ENCODE assay signal across 9 mouse cellular contexts in genomic region chr1:135132893-135133369, GRCm38 (mm10). TPM values are rescaled to one million over a fixed set of nuclear protein-coding genes. Genes with fewer than 3 reads are reported as not detected.
A peak's percentile ranks its signal among the peaks of the same experiment; 100 is the strongest.
DNase-seq lines count a peak whose midpoint lies in the region; ATAC-seq and TF ChIP-seq lines count a peak whose summit lies in the region.
"Had no signal": no experiment of that assay in that cellular context is flagged by ENCODE, and none has a peak within 500 bp of the region (broad histone marks: within the 10 kb centered on the region; RNA-seq: fewer than 3 reads in every experiment).

No protein-coding gene starts in this region.

- in situ Hi-C loops in CH12.LX (cut with MboI; ENCODE audit: low pct_ligation_motif_present, low pct_unique_long_range_greater_than_20kb, low sequenced_read_pairs) = no loop called here

- ATAC-seq in heart, embryonic 11.5 days (replicated peaks; ENCODE audit: insufficient number of reproducible peaks, low FRiP score, low TSS enrichment) = no peak
- ATAC-seq in limb, embryonic 12.5 days (ENCODE audit: insufficient number of reproducible peaks, insufficient read depth, low FRiP score, low TSS enrichment, low read depth) = peak; percentile 39; the same call in 1 of the 2 replicates
- no peak for ATAC-seq in forebrain, embryonic 14.5 days

- TF ChIP-seq CTCF in CH12.LX (conservative IDR thresholded peaks at IDR 0.05 in 1 of 2, IDR thresholded peaks at IDR 0.05 in 1 of 2; ENCODE audit: low read depth in 2 of 2, low read length in 2 of 2) = peak in 1 of 2 experiments; percentile 14; a peak in 1 of 4 replicates

- H3K9ac ChIP-seq in heart, embryonic 11.5 days (ENCODE audit: low read depth, low read length) = 0 out of 2 replicates have a peak overlapping the region, but pooled peaks have one; percentile 22
- H3K9ac ChIP-seq in CH12.LX (ENCODE audit: insufficient read depth, low read depth) = peak overlapping the region; percentile 94
- H3K9ac ChIP-seq in limb, embryonic 12.5 days (replicated peaks) = no peak overlapping the region
- H3K9ac ChIP-seq in forebrain, embryonic 14.5 days (ENCODE audit: low read length) = no peak overlapping the region

- no peak overlapping the region for H3K4me3 ChIP-seq in heart, embryonic 11.5 days (ENCODE audit: low read depth, low read length)
- H3K4me3 ChIP-seq in CH12.LX (replicated peaks in 1 of 3; ENCODE audit: low read depth in 2 of 3, low read length in 2 of 3, poor library complexity in 1 of 3) = peak overlapping the region; percentile 65 to 75 (median 69)
- H3K4me3 ChIP-seq in limb, embryonic 12.5 days (replicated peaks) = no peak overlapping the region
- H3K4me3 ChIP-seq in forebrain, embryonic 14.5 days (ENCODE audit: low read depth, low read length) = no peak overlapping the region

- TF ChIP-seq EP300 in CH12.LX (IDR thresholded peaks at IDR 0.05; ENCODE audit: low read length) = peak; percentile 61

- peak; percentile 68 for TF ChIP-seq POLR2A in CH12.LX (IDR thresholded peaks at IDR 0.05; ENCODE audit: low read depth, low read length)

- H3K27me3 ChIP-seq in heart, embryonic 11.5 days (ENCODE audit: control insufficient read depth, insufficient read depth, low read length) = peaks cover 22% of the 10 kb centered on the region
- no peaks in the 10 kb centered on the region for H3K27me3 ChIP-seq in CH12.LX (replicated peaks)
- peaks cover 24% of the 10 kb centered on the region for H3K27me3 ChIP-seq in limb, embryonic 12.5 days
- no peaks in the 10 kb centered on the region for H3K27me3 ChIP-seq in forebrain, embryonic 14.5 days (replicated peaks; ENCODE audit: control insufficient read depth, insufficient read depth, low read length)

- no peak for TF ChIP-seq RAD21 in CH12.LX (IDR thresholded peaks at IDR 0.05; ENCODE audit: low read depth, low read length)

- H3K4me1 ChIP-seq in heart, embryonic 11.5 days (ENCODE audit: control insufficient read depth, insufficient read depth, low read length) = peaks cover 18% of the 10 kb centered on the region
- peaks cover 19 to 72% of the 10 kb centered on the region in 2 experiments for H3K4me1 ChIP-seq in CH12.LX (ENCODE audit: control insufficient read depth in 1 of 2, insufficient read depth in 2 of 2)
- H3K4me1 ChIP-seq in limb, embryonic 12.5 days (replicated peaks) = peaks cover 18% of the 10 kb centered on the region
- H3K4me1 ChIP-seq in forebrain, embryonic 14.5 days (ENCODE audit: control insufficient read depth, insufficient read depth, low read length) = no peaks in the 10 kb centered on the region

- H3K27ac ChIP-seq in heart, embryonic 11.5 days (ENCODE audit: low read depth, low read length) = no peak overlapping the region
- H3K27ac ChIP-seq in CH12.LX (ENCODE audit: insufficient read depth, low read depth) = peak overlapping the region; percentile 96
- no peak overlapping the region for H3K27ac ChIP-seq in limb, embryonic 12.5 days
- no peak overlapping the region for H3K27ac ChIP-seq in forebrain, embryonic 14.5 days (ENCODE audit: low read depth, low read length)

- dilution Hi-C loops in CH12.LX (cut with MboI; ENCODE audit: extremely low pct_ligation_motif_present, extremely low pct_unique_long_range_greater_than_20kb, low sequenced_read_pairs) = no loop called here

- no peaks in the 10 kb centered on the region for H3K9me3 ChIP-seq in heart, embryonic 11.5 days (replicated peaks; ENCODE audit: control insufficient read depth, low read length)
- H3K9me3 ChIP-seq in CH12.LX (replicated peaks; ENCODE audit: low read length) = no peaks in the 10 kb centered on the region
- no peaks in the 10 kb centered on the region for H3K9me3 ChIP-seq in limb, embryonic 12.5 days
- H3K9me3 ChIP-seq in forebrain, embryonic 14.5 days (replicated peaks; ENCODE audit: control insufficient read depth, low read length) = no peaks in the 10 kb centered on the region

- H3K4me2 ChIP-seq in heart, embryonic 11.5 days = no peak overlapping the region
- peak overlapping the region; percentile 88 for H3K4me2 ChIP-seq in CH12.LX (ENCODE audit: insufficient read depth, low read depth, poor library complexity, severe bottlenecking)
- no peak overlapping the region for H3K4me2 ChIP-seq in limb, embryonic 12.5 days
- no peak overlapping the region for H3K4me2 ChIP-seq in forebrain, embryonic 14.5 days (ENCODE audit: low read length)

- no peak for DNase-seq in heart, adult 9 months (ENCODE audit: low spot score in 2 of 2)
- DNase-seq in CH12.LX (ENCODE audit: extremely low read depth) (peak; percentile 91), adipocyte (ENCODE audit: low spot score) (no peak)
- DNase-seq in spleen, adult 18-20 months = peak; percentile 56 to 61
- DNase-seq in forebrain, embryonic 14.5 days (ENCODE audit: low spot score) = no peak
- no peak for DNase-seq in kidney, postnatal 14 days

- peaks cover 15% of the 10 kb centered on the region for H3K79me2 ChIP-seq in CH12.LX (replicated peaks; ENCODE audit: control insufficient read depth, extremely low read depth, insufficient read depth, poor library complexity, severe bottlenecking)

- no peaks in the 10 kb centered on the region for H3K36me3 ChIP-seq in heart, embryonic 11.5 days (ENCODE audit: control insufficient read depth, insufficient read depth, low read length)
- peaks cover 29 to 38% of the 10 kb centered on the region in 2 experiments for H3K36me3 ChIP-seq in CH12.LX (replicated peaks in 1 of 2; ENCODE audit: control insufficient read depth in 1 of 2, insufficient read depth in 1 of 2, low read length in 1 of 2)
- H3K36me3 ChIP-seq in limb, embryonic 12.5 days = no peaks in the 10 kb centered on the region
- H3K36me3 ChIP-seq in forebrain, embryonic 14.5 days (ENCODE audit: control insufficient read depth, insufficient read depth, low read length) = no peaks in the 10 kb centered on the region

- WGBS in heart, embryonic 11.5 days (ENCODE audit: insufficient replicate concordance) = 62% methylated on average over 9 of the region's 9 CpGs
- WGBS in limb, embryonic 12.5 days = 73% methylated on average over 9 of the region's 9 CpGs
- 82% methylated on average over 9 of the region's 9 CpGs for WGBS in forebrain, embryonic 14.5 days

TF ChIP-seq in CH12.LX, 34 proteins besides CTCF, POLR2A, EP300 and RAD21 (continues in another document):
- TF ChIP-seq KAT2A (IDR thresholded peaks at IDR 0.05; ENCODE audit: insufficient replicate concordance, low read length) (peak; percentile 55; the same call in 1 of the 2 replicates), BHLHE40 (IDR thresholded peaks at IDR 0.05; ENCODE audit: low read depth, low read length) (peak; percentile 59; the same call in 1 of the 2 replicates), UBTF (IDR thresholded peaks at IDR 0.05; ENCODE audit: low read depth, low read length) (no peak), MAFK (IDR thresholded peaks at IDR 0.05; ENCODE audit: insufficient replicate concordance, low read length) (no peak), USF1 (IDR thresholded peaks at IDR 0.05; ENCODE audit: low read depth, low read length) (no peak), ELF1 (IDR thresholded peaks at IDR 0.05; ENCODE audit: low read depth, low read length) (peak; percentile 69; the same call in 1 of the 2 replicates), MEF2A (IDR thresholded peaks at IDR 0.05; ENCODE audit: borderline replicate concordance, low read depth, low read length) (peak; percentile 17; the same call in 1 of the 2 replicates), MAX (IDR thresholded peaks at IDR 0.05; ENCODE audit: low read length) (peak; percentile 87), ZC3H11A (IDR thresholded peaks at IDR 0.05; ENCODE audit: low read depth, low read length) (no peak), SMC3 (IDR thresholded peaks at IDR 0.05; ENCODE audit: low read depth, low read length) (no peak), JUN (IDR thresholded peaks at IDR 0.05; ENCODE audit: insufficient read depth, low read depth, low read length) (peak; percentile 4; the same call in 1 of the 2 replicates), CHD2 (IDR thresholded peaks at IDR 0.05; ENCODE audit: low read length) (peak; percentile 94), RCOR1 (conservative IDR thresholded peaks at IDR 0.05; ENCODE audit: low read depth, low read length) (peak; percentile 68; the same call in 1 of the 2 replicates), MXI1 (IDR thresholded peaks at IDR 0.05; ENCODE audit: low read depth, low read length) (peak; percentile 69; the same call in 1 of the 2 replicates), ZKSCAN1 (IDR thresholded peaks at IDR 0.05; ENCODE audit: borderline replicate concordance, low read depth, low read length) (no peak), E2F4 (IDR thresholded peaks at IDR 0.05; ENCODE audit: insufficient replicate concordance, low read depth, low read length) (peak; percentile 77; the same call in 1 of the 2 replicates)

RNA-seq across cellular contexts. Expression of gene Ptpn7, which starts 0.4 kb away (rescaled TPM):
- polyA plus RNA-seq in heart, embryonic 11.5 days (2014; fragmentation: Nextera tagmentation; extraction: Ambion mirVana) = 1.2 and 2.0 TPM in 2 replicates
- total RNA-seq in CH12.LX (2012; rRNA removed) = 61.4 and 69.7 TPM in 2 replicates
- total RNA-seq in CH12.LX (2014; rRNA removed) = 77.5 and 81.9 TPM in 2 replicates
- 78.7 and 81.9 TPM in 2 replicates for polyA plus RNA-seq in CH12.LX (2012; ENCODE audit: insufficient read length, low read depth)
- polyA plus RNA-seq in limb, embryonic 12.5 days (2016; fragmentation: Nextera tagmentation; extraction: Ambion mirVana) = 1.1 and 1.5 TPM in 2 replicates
- 0.32 and 0.57 TPM in 2 replicates for polyA plus RNA-seq in forebrain, embryonic 14.5 days (2014; fragmentation: Nextera tagmentation; extraction: Ambion mirVana)

RNA-seq across cellular contexts. Expression of gene Arl8a, which starts 13.7 kb away (rescaled TPM):
- 27.7 and 29.7 TPM in 2 replicates for polyA plus RNA-seq in heart, embryonic 11.5 days (2014; fragmentation: Nextera tagmentation; extraction: Ambion mirVana)
- total RNA-seq in CH12.LX (2012; rRNA removed) (8.5 and 10.9 TPM in 2 replicates), CH12.LX (2014; rRNA removed) (4.2 and 4.7 TPM in 2 replicates)
- 42.1 and 52.7 TPM in 2 replicates for polyA plus RNA-seq in CH12.LX (2012; ENCODE audit: insufficient read length, low read depth)
- polyA plus RNA-seq in limb, embryonic 12.5 days (2016; fragmentation: Nextera tagmentation; extraction: Ambion mirVana) = 51.8 and 57.7 TPM in 2 replicates
- 213 and 251 TPM in 2 replicates for polyA plus RNA-seq in forebrain, embryonic 14.5 days (2014; fragmentation: Nextera tagmentation; extraction: Ambion mirVana)

RNA-seq across cellular contexts. Expression of gene Lgr6, which starts 27.9 kb away (rescaled TPM):
- polyA plus RNA-seq in heart, embryonic 11.5 days (2014; fragmentation: Nextera tagmentation; extraction: Ambion mirVana) = 1.0 and 1.4 TPM in 2 replicates
- total RNA-seq in CH12.LX (2012; rRNA removed) (0.17 and 0.38 TPM in 2 replicates), CH12.LX (2014; rRNA removed) (0.07 TPM in 1 of 2 replicates, not detected in the other)
- polyA plus RNA-seq in CH12.LX (2012; ENCODE audit: insufficient read length, low read depth) = 0.16 TPM in 2 replicates
- 1.5 and 1.6 TPM in 2 replicates for polyA plus RNA-seq in limb, embryonic 12.5 days (2016; fragmentation: Nextera tagmentation; extraction: Ambion mirVana)
- polyA plus RNA-seq in forebrain, embryonic 14.5 days (2014; fragmentation: Nextera tagmentation; extraction: Ambion mirVana) = 0.48 TPM in 2 replicates

RNA-seq across cellular contexts. Expression of gene Gpr37l1, which starts 34.5 kb away (rescaled TPM):
- polyA plus RNA-seq in heart, embryonic 11.5 days (2014; fragmentation: Nextera tagmentation; extraction: Ambion mirVana) = not detected in 2 replicates
- total RNA-seq in CH12.LX (2012; rRNA removed) = not detected in 2 replicates
- not detected in 2 replicates for total RNA-seq in CH12.LX (2014; rRNA removed)
- polyA plus RNA-seq in CH12.LX (2012; ENCODE audit: insufficient read length, low read depth) = not detected in 2 replicates
- polyA plus RNA-seq in limb, embryonic 12.5 days (2016; fragmentation: Nextera tagmentation; extraction: Ambion mirVana) = not detected in 2 replicates
- polyA plus RNA-seq in forebrain, embryonic 14.5 days (2014; fragmentation: Nextera tagmentation; extraction: Ambion mirVana) = 0.24 and 0.33 TPM in 2 replicates
- polyA plus RNA-seq: hindbrain, embryonic 11.5 days had no signal

Comparison
In these comparisons a context has a peak if more than half of its experiments do, and no peak if none do; other contexts are left out.
1. H3K4me3 ChIP-seq: peak in CH12.LX (3 of 3); none in heart, embryonic 11.5 days (single experiment), limb, embryonic 12.5 days (single experiment) and forebrain, embryonic 14.5 days (single experiment).
2. H3K9ac ChIP-seq: peak in heart, embryonic 11.5 days (single experiment) and CH12.LX (single experiment); none in limb, embryonic 12.5 days (single experiment) and forebrain, embryonic 14.5 days (single experiment).
3. DNase-seq: peak in CH12.LX (single experiment) and spleen, adult 18-20 months (2 of 2); none in heart, adult 9 months (0 of 2), forebrain, embryonic 14.5 days (single experiment), kidney, postnatal 14 days (single experiment) and adipocyte (single experiment).
4. RNA of gene Ptpn7, which starts 0.4 kb away (polyA plus RNA-seq): 78.7 to 81.9 TPM in CH12.LX; 1.2 to 2.0 TPM in heart, embryonic 11.5 days, 1.1 to 1.5 TPM in limb, embryonic 12.5 days and 0.32 to 0.57 TPM in forebrain, embryonic 14.5 days; every median in the first group is over 10 times any median in the second.